Mouse (Mus musculus) embryonic facial prominence, embryonic 14.5 days (tissue): ENCODE measurements around the gene Disp3. TPM values are rescaled to one million over a fixed set of nuclear protein-coding genes. Genes with fewer than 3 reads are reported as not detected.

ENCODE experiments used
- ATAC-seq: fragments of 200-750 bp; cut with Nextera tagmentation; 2 replicates; pipeline ENCODE4 v1.8.0; 2017; ENCODE audit warnings: low read depth, moderate number of reproducible peaks, moderate TSS enrichment
- DNase-seq: peaks from one replicate; pipeline ENCODE4 v3.0.0-alpha.2; 2015; ENCODE audit warnings: low spot score
- H3K27ac ChIP-seq: fragments of 300-500 bp; sonication (generic); replicated peaks from 2 replicates; pipeline ENCODE4 v1.5.1; 2014; ENCODE audit warnings: low read depth, mild to moderate bottlenecking, low read length, moderate library complexity
- H3K27me3 ChIP-seq: fragments of 300-500 bp; sonication (generic); replicated peaks from 2 replicates; pipeline ENCODE4 v1.6.1; 2014; ENCODE audit warnings: low read length; ENCODE audit not compliant: control insufficient read depth, insufficient read depth
- H3K36me3 ChIP-seq: fragments of 300-500 bp; sonication (generic); 2 replicates; pipeline ENCODE4 v1.6.1; 2014; ENCODE audit warnings: low read length, mixed read lengths; ENCODE audit not compliant: control insufficient read depth, insufficient read depth
- H3K4me1 ChIP-seq: fragments of 300-500 bp; sonication (generic); 2 replicates; pipeline ENCODE4 v1.6.1; 2014; ENCODE audit warnings: antibody characterized with exemption, low read length; ENCODE audit not compliant: control insufficient read depth, insufficient read depth
- H3K4me2 ChIP-seq: fragments of 300-500 bp; sonication (generic); 2 replicates; pipeline ENCODE4 v1.6.1; 2014; ENCODE audit warnings: low read depth, mild to moderate bottlenecking, low read length, moderate library complexity, mixed read lengths
- H3K4me3 ChIP-seq: fragments of 300-500 bp; sonication (generic); 2 replicates; pipeline ENCODE4 v1.5.1; 2014; ENCODE audit warnings: low read depth, mild to moderate bottlenecking, low read length
- H3K9ac ChIP-seq: fragments of 300-500 bp; sonication (generic); 2 replicates; pipeline ENCODE4 v1.6.1; 2014; ENCODE audit warnings: low read depth, mild to moderate bottlenecking, low read length, moderate library complexity, mixed read lengths
- H3K9me3 ChIP-seq: fragments of 300-500 bp; sonication (generic); 2 replicates; pipeline ENCODE4 v1.6.1; 2016; ENCODE audit warnings: low read length; ENCODE audit not compliant: control insufficient read depth
- WGBS: fragments of 180-500 bp; shearing (Covaris S2); extraction: QIAGEN DNeasy Blood & Tissue Kit; methylation state at CpG from one replicate; pipeline ENCODE4 v1.1.7; 2014; 5-methylcytosine and 5-hydroxymethylcytosine counted together
- polyA plus RNA-seq: library from polyadenylated mRNA; unstranded; fragments of >200 nt; fragmentation: Nextera tagmentation; extraction: Ambion mirVana; gene quantifications from 2 replicates; pipeline ENCODE4 v1.2.1, GENCODE M21; 2014

Gene Disp3
- polyA plus RNA-seq, 1 experiment from 2014 or later = 0.15 TPM

- Histone ChIP-seq H3K4me1 (no peaks in the 10 kb centered on the region), H3K9me3 (no peaks in the 10 kb centered on the region), H3K27me3 (no peaks in the 10 kb centered on the region), H3K4me2 (no peak overlapping the region), H3K9ac (no peak overlapping the region), H3K4me3 (no peak overlapping the region), H3K27ac (no peak overlapping the region), H3K36me3 (no peaks in the 10 kb centered on the region)
- DNase-seq (no peak), ATAC-seq (no peak)
- 94% methylated on average over 2 of the region's 2 CpGs for whole genome bisulfite sequencing
Measured at GRCm38 (mm10) chr4:148203557-148203956, 84.2 kb downstream of the Disp3 start.

- Histone ChIP-seq H3K9ac (no peak overlapping the region), H3K36me3 (no peaks in the 10 kb centered on the region), H3K27ac (no peak overlapping the region), H3K9me3 (no peaks in the 10 kb centered on the region), H3K4me3 (no peak overlapping the region), H3K4me2 (no peak overlapping the region), H3K27me3 (no peaks in the 10 kb centered on the region), H3K4me1 (no peaks in the 10 kb centered on the region)
- ATAC-seq = no peak
- 34% methylated on average over 10 of the region's 10 CpGs for WGBS
- DNase-seq = no peak
Measured at GRCm38 (mm10) chr4:148198721-148199120, 89.0 kb downstream of the Disp3 start.

GRCm38 (mm10) chr4:148194400-148194799, 93.4 kb downstream of the Disp3 start:
- no peaks in the 10 kb centered on the region for H3K4me1 ChIP-seq
- no peak overlapping the region for H3K4me2 ChIP-seq
- no peaks in the 10 kb centered on the region for H3K36me3 ChIP-seq
- no peak overlapping the region for H3K9ac ChIP-seq
- DNase-seq = no peak
- no peak for ATAC-seq
- H3K27me3 ChIP-seq = no peaks in the 10 kb centered on the region
- no peaks in the 10 kb centered on the region for H3K9me3 ChIP-seq
- H3K27ac ChIP-seq = no peak overlapping the region
- no peak overlapping the region for H3K4me3 ChIP-seq

- Histone ChIP-seq H3K27ac (no peak overlapping the region), H3K36me3 (no peaks in the 10 kb centered on the region), H3K4me2 (no peak overlapping the region), H3K4me3 (no peak overlapping the region), H3K9ac (no peak overlapping the region), H3K9me3 (no peaks in the 10 kb centered on the region), H3K4me1 (no peaks in the 10 kb centered on the region), H3K27me3 (no peaks in the 10 kb centered on the region)
- DNase-seq (no peak), ATAC-seq (no peak)
- WGBS = 25% methylated on average over 11 of the region's 11 CpGs
Measured at GRCm38 (mm10) chr4:148192707-148193245, 95.0 kb downstream of the Disp3 start.

Other genes starting within 250 kb of the Disp3 start
- gene Clcn6, start 249.1 kb downstream of the Disp3 start, polyA plus RNA-seq = 7.4 and 7.8 TPM in 2 replicates
- 20.3 and 21.4 TPM in 2 replicates for gene Mthfr, start 248.9 kb downstream of the Disp3 start, polyA plus RNA-seq
- gene Agtrap, start 199.9 kb downstream of the Disp3 start, polyA plus RNA-seq = 15.9 and 16.2 TPM in 2 replicates
- gene Mad2l2, start 157.6 kb downstream of the Disp3 start, polyA plus RNA-seq = 51.1 and 59.8 TPM in 2 replicates
- 0.56 and 0.67 TPM in 2 replicates for gene Draxin, start 157.3 kb downstream of the Disp3 start, polyA plus RNA-seq
- gene Fbxo6, start 135.8 kb downstream of the Disp3 start, polyA plus RNA-seq = 13.8 and 15.3 TPM in 2 replicates
- 7.7 and 9.6 TPM in 2 replicates for gene Fbxo44, start 127.5 kb downstream of the Disp3 start, polyA plus RNA-seq
- gene Fbxo2, start 127.3 kb downstream of the Disp3 start, polyA plus RNA-seq = 5.4 and 7.9 TPM in 2 replicates
- 13.3 and 16.7 TPM in 2 replicates for gene Ubiad1, start 156.8 kb upstream of the Disp3 start, polyA plus RNA-seq
- gene Mtor, start 160.6 kb upstream of the Disp3 start, polyA plus RNA-seq = 16.3 and 20.5 TPM in 2 replicates
- gene Angptl7, start 212.5 kb upstream of the Disp3 start, polyA plus RNA-seq = 3.8 and 4.8 TPM in 2 replicates